Mouse (Mus musculus) megakaryocyte progenitor cell, adult 5-6 weeks (primary cell): ENCODE data around the gene Ccpg1. TPM values are rescaled to one million over a fixed set of nuclear protein-coding genes. Genes with fewer than 3 reads are reported as not detected.
A peak's percentile ranks its signal among the peaks of the same experiment; 100 is the strongest.

Source experiments
- ATAC-seq: replicated peaks from 2 replicates; pipeline ENCODE4 v1.8.0; 2016; ENCODE audit warnings: mild to moderate bottlenecking, moderate TSS enrichment, inconsistent platforms; ENCODE audit not compliant: poor library complexity
- total RNA-seq, 2 experiments: library from RNA; stranded (forward) in 1 of 2; stranded (reverse) in 1 of 2; fragments of 157-497, 149-512 nt in 1 of 2; fragments of 200-1000 nt in 1 of 2; gene quantifications; 2 replicates each; pipeline versions ENCODE4 v1.2.3 to v1.2.4; 2015 to 2017

Ccpg1 gene
- total RNA-seq, 2 experiments from 2014 or later: 25.8 to 48.7 TPM

DNA sequence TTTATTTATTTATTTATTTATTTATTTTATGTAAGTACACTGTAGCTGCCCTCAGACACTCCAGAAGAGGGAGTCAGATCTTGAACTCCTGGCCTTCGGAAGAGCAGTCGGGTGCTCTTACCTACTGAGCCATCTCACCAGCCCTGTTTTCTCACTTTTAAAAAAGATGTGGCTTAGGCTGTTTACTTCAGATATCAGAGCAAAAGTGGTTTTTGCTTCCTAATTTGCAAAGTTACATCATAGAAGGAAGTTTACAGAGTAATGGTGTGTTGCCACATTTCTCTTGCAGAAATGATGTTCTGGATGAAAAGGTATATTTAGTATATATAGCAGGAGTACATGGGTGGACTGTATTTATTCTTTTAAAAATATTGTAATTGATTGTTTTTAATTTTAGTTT lies 6.2 kb downstream of the Ccpg1 start:
- ATAC-seq: peak; percentile 64

DNA sequence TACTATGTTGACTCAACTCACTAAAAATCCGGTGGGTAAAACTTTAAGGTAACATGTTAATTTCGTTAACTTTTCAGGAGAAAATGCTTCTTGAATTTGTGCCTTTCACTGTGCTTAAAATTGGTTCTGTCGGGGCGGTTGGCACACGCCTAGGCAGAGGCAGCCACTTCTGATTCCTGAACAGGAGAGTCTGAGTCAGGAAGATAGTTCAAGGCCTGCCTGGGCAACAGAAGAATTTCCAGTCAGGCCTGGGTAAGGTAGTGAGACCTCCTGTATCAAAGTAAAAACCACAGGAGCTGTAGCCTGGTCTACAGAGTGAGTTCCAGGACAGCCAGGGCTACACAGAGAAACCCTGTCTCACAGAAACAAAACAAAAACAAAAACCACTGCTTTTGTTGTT lies 7.3 kb downstream of the Ccpg1 start:
- no peak for ATAC-seq

DNA sequence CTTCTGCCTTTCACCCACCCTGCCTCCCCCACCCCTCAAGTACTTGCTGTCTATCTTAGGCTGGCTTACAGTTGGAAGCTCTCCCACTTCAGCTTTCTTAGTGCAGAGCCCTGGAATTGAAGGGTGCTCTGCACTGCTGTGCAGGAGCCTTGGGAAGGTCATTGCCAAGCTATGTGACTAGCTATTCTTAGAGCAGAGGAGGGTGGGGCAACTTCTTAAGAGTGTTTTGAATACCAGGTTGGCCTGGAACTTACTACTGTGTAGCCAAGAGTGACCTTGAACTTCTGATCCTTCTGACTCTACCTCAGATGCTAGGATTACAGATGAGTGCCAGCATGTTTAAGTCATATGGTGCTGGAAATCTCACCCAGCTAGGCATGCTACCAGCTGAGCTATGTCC lies 10.9 kb downstream of the Ccpg1 start:
- ATAC-seq: no peak

DNA sequence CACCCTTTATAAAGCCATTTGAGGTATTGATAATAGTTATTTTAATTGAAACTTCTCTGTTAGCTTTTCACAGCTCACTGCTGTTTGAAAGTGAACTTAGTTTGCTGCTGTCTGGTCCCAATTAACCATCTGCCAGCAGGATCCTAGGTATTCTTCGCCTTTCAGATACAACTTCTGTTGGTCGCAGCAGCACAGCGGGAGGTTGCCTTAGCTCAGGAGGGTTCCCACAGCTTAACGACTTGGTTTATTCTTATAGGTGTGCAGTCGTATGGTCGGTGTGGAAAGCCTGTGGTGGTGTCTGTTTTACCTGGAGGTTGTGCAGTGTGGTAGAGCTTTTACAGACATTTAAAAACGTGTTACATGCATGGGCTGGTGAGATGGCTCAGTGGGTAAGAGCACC lies 11.6 kb downstream of the Ccpg1 start:
- ATAC-seq: no peak

DNA sequence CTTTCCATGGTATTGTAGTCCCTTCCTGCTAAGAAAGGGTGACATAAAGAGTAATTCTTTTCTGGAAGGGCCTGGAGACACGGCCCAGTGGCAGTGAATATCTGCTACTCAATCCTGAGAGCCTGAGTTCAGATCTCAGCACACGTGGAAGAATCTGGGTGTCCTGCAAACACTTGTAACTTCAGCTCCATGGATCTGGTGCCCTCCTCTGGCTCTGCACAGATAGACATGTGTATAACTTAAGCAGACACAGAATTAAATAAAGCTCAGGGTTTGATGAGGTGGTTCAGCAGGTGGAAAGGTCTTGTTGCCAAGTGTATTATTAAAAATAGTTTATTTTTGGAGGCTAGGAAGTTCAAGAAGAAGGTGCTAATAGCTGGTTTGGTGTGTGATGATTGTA lies 15.3 kb downstream of the Ccpg1 start:
- no peak for ATAC-seq

DNA sequence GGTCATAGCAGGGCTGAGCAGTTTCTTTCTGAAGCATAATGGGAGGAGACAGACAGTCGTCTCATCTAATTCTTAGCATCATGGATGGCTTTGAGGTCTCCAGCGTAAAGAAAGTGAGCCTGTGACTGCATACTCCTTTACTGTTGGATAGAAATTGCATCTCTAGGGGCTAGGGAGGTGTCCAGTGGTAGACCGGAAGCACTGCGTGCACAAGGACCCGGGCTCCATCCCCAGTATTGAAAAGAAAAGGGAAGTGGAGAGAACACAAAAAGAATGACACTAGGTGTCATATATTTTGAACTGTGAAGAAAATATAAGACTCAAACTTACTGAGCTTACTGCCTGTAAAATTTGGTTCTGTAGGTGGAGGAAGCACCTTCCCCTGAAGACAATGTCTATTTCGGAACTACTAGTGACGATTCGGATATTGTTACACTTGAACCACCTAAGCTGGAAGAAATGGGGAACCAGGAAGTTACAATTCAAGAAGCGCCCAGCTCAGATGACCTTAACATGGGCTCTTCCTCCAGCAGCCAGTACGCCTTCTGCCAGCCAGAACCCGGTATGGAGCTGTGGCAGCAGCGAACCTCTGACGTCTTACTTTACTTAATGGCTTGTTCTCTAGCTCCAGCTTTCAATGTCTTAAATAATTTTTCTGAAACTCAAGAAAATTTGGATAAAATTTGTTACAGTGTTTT lies 16.2 kb downstream of the Ccpg1 start:
- ATAC-seq: 0 out of 2 replicates have a peak, but pooled peaks have one; percentile 29

DNA sequence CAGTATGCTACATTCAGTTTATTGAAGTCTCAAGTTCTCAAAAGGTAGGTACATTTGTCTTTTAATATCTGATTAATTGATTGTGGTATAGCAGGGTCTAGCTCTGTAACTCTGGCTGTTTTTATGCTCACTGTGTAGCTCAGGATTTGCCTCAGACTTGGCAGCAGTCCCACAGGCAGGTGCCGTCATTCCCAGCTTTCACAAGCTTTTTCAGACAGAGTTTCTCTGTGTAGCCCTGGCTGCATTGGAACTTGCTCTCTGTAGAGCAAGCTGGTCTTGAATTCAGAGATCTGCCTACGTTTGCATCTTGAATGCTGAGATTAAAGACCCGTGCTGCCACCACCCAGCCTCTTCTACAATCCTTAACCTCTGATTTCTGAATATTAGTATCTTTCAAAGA lies 16.9 kb downstream of the Ccpg1 start:
- ATAC-seq: no peak

DNA sequence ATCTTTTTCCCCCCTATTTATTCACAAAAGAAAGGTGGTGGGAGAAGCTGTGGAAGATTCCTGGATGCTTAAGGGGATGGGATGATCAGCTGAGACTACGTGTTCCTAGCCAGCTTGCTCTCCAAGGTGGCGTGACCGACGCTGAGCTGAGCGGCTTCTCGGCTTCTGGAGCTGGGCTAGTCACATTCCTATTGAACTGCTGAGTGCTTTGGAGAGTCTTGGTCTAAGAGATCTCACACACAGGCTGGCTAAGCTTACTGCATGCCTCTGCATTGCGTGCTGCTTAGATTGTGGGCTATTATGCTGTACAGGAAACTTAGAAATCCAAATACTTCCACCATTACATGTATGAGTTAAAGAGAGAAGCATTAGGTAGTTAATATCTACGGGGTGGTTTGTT lies 18.8 kb downstream of the Ccpg1 start:
- no peak for ATAC-seq

DNA sequence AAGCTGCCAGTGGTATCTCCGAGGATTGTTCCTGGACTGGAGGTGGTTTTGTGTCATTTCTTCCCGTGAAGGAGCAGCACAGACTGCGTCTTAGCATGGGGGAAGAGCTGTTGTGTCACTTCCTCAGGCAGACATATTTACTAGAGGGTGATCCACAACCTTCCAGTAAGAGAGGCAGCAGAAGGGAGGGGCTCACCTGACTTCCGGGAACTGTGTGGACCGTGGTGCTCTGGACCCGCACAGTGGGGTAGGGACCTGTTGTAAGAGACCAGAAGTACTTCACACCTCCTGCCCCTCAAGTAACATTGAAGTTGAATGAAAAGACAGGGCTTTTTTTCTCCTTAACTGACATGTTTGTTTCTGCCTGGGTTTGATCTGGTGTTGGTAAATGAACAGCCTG lies 19.9 kb downstream of the Ccpg1 start:
- no peak for ATAC-seq

DNA sequence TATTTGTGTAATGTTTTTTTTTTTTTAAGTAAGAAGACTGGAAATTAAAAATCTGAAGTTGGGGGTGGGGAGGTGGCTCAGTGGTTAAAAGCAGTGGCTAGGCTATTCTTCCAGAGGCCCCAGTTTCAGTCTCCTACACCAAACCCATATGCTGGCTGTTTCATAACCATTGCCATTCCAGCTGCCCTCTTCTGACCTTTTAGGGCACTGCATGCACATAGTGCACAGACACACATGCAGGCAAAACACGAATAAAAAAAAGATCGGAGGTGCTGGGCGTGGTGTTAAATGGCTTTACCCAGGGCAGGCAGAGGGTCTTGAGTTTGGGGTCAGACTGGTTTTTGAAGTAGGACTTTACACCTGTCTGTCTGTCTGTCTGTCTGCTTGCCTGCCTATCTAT lies 20.9 kb downstream of the Ccpg1 start:
- peak; percentile 52; the same call in 1 of the 2 replicates for ATAC-seq

DNA sequence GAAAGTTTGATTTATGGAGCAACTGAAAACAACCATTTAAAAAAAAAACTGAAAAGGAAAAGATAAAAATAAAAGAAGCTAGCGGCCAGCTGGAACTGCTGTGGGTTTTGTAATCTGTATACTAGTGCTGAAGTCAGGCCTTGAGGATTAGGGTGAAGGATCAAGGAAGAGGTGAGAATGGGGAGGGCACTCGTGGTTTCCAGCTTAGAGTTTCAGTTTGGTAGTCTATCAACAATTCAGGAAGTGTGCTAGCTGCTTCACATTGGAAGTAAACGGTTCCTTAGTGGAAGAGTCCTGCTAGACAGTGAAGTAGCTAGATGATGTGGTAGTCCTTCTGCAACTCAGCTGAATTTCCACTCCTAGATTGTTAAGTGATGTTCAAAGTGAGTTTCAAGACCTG lies 23.2 kb downstream of the Ccpg1 start:
- ATAC-seq: peak; percentile 64

DNA sequence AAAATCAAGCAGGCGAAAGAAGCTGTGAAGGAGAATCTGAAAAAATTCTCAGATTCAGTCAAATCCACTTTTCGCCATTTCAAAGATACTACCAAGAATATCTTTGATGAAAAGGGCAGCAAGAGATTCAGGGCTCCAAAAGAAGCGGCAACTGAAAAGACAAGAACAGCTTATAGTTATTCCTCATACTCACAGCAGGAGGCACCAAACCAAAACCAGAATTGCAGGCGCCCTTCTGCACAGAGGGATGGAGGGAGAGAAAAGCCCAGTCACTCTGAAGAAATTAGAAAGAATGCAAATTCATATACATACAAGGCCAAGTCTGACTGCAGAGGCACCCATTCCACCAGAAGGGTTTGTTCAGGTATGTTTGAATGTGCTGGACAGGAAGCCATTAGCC lies 27.4 kb downstream of the Ccpg1 start:
- 0 out of 2 replicates have a peak, but pooled peaks have one; percentile 29 for ATAC-seq

DNA sequence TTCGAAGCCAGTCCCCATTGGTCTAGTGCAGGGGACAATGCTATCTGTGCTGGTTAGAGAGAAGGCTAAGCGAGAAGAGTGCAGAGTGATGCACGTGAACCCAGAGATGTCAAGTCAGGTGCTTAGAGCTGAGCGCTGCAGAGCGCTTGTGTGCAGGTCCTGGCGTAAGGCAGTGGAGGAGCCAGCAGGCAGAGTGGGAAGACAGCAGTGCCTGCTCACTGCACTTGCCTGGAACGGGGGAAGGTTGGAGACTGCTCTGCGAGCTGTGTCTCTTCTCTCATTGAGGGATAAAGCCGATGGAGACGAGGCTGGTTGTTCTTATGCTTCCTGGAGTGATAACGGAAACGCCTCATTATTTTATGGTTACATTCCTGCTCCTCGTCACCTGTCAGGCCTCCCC lies 29.5 kb downstream of the Ccpg1 start:
- no peak for ATAC-seq

DNA sequence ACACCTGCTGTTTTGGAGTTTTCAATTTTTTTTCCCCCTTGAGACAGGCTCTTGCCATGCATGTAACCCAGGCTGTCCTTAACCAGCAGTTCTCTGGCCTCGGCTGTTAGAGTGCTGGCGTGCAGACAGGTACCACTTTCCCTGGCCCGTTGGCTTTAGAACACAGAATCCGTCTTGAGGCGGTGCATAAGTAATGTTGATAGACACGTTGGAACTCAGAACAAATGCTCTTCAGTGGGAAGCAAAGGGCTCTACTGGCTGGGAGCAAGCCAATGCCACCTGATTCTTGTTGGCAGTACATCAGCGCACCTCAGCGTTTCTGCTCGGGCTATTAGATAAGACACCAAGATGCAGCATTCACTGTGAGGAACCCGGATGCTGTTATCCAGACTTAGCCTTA lies 34.6 kb downstream of the Ccpg1 start:
- no peak for ATAC-seq

DNA sequence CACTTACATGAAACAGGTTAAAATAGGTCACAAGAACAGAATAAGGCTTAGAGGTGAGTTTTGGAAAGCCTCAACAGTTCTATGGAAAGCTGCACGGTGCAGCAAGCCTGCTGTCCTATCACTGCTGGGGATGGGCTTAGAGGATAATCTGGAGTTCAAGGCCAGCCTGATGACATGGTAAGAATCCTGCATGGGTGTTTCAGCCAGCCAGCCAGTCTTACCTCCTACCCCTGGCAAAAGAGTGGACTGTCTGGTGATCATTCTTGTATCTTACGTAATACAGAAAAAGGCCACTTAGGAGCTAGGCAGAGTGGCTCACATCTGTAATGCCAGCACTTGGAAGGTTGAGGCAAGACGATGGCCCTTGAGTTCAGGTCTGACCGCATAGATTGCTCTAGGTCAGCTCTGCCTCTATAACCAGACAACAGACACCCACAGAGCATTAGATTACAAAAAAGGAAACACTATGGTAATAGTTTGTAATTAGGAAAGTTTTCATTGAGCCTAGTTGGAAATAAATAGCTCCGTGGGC lies 35.4 kb downstream of the Ccpg1 start:
- no peak for ATAC-seq

DNA sequence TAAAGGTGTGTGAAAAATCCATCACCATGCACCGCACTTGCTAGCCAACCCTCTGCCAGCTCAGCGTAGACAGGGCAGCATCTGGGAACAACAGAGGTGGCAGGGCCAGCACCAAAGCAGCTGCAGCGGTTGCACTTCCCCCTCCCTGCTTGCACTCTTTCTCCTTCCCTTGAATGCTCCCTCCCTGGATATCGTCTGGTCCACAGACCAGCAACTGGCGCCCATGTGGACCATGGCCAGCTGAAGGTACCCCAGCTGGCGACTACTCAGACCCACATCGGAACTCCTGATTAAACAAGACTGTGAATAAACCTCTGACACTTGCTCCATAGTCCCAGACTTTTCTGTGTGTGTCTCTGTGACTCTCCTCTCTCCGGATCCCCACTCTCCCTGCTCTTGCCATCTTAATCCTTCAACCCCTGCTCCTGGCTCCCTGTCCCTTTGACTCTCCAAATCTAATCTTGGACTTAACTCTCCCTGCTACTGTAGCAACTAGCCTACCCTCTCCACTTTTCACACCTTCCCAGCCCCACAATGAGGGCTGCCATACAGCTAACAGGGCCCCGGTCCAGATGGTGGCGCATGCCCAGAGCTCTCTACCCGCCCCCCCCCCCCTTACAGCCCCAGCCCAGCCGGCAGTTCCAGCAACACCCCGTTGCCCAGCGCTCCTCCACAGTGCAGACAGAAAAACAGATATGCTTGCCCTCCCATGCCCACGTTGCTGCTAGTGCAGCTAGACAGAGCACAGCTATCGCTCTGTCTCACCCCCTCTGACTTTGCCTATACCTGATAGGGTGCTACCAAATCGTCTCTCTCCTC lies 40.8 kb downstream of the Ccpg1 start:
- peak; percentile 37; the same call in 1 of the 2 replicates for ATAC-seq

DNA sequence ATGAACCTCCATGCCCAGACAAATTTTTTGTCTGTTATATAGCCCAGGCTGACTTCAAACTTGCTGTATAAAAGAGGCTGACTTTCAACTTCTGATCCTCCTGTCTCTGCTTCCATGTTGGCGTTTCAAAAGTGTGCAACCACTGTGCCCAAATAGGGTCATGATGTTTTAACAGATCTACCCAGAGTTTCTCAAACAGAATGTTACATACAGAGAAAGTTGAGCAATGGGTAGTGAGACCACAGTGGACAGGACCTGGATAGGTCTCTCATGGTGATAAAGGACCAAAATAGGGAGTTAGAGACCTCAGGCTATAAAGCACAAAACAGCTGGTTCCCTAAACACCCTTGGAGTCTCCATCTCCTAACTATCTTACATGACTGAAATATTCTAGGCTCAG lies 45.2 kb downstream of the Ccpg1 start:
- ATAC-seq: peak; percentile 81

DNA sequence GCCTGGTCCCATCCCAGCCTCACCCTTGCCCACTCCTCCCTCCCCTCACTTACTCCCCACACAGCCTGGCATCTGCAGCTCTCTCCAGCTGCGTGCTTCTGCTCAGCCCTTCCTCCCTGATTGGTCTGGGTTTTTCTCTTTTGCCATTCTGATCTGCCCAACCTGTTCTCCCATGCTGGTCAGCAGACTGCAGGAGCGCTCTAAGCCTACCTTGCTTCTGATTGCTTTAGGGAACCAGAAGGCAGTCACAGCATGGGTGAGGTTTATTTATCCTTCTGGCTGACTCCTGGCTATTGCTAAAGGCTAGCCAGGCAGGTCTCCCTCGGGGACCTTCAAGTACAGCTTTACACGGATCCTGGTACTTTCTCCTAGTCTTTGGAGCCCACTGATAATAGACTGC lies 46.2 kb downstream of the Ccpg1 start:
- no peak for ATAC-seq

DNA sequence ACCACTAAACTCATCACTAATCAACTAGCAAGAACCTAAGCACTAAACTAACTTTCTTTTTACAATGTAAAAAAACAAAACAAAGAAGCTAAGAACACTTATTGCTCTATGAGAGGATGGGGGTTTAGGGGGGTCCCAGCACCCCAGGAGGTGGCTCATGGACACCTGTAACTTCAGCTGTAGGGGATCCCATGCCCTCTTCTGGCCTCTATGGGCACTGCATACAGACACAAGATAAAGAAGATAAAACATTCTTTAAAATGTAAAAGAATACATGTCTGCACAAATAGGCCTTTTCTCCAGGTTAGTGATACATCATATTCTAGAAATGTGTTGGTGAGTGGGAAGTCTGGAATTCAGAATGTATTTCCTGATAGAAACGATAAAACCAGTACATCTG lies 48.2 kb downstream of the Ccpg1 start:
- no peak for ATAC-seq

DNA sequence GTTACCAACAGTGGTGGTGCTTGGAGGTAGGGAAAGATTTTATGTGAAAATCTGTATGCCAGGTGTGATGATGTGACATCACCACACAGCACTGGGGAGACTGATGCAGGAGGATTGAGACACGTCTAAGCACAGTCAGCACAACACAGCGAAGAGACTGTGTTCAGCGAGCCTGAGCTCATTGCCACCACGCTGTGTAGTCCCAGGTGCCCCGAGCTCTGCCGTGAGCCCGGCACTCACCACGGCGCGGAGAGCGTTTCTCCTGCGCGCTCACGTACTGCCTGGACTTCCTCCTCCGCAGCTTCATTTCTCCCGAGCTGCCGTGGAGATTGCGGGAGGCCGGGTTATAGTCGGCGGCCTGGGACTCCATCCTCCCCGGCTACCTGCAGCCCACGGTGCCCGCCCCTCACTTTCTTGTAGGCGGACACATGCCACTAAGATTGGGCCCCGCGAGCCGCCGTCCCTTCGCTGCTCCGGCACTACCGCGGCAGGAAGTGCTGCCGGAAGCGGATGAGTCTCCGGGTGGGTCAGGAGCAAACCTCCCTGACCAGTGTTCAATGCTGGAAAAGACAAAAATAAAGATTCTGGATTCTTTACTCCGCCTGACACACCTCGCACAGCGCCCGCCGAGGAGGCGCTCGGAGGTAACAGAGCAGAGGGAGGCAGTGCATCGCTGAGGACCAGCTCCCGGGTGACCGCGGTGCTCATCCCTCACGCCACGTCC lies 54.2 kb downstream of the Ccpg1 start:
- peak; percentile 85 for ATAC-seq

DNA sequence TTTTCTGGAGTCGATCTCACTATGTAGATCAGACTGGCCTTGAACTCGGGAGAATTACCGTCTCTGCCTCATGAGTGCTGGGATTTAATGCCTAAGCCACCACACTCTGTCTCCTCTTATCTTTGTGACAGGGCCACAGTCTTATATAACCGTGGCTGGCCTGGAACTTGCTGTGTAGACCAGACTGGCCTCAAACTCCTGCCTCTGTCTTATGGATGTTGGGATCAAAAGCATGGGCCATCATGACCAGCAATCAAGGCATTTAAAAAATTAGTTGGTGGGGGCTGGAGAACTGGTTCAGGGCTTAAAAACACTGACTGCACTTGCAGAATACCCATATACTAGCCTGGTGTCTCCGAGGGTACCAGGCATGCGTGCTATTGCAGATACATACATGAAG lies 54.9 kb downstream of the Ccpg1 start, which contains the start of gene Pigb:
Pigb (minus strand) TSS at position 299 of the 400 bp plus-strand sequence.
- no peak for ATAC-seq
